Mouse (Mus musculus) right cerebral cortex, adult 18-20 months (tissue): ENCODE measurements at regions not wholly inside any gene's neighbourhood (a gene's known extent, or its start where the extent isn't known, plus 50 kb on each side); places are given as distances from the start of the nearest gene placed in this dataset.

Experiments
- DNase-seq: peaks from one replicate; pipeline ENCODE4 v3.0.0; 2022; ENCODE audit warnings: mixed read lengths

DNA sequence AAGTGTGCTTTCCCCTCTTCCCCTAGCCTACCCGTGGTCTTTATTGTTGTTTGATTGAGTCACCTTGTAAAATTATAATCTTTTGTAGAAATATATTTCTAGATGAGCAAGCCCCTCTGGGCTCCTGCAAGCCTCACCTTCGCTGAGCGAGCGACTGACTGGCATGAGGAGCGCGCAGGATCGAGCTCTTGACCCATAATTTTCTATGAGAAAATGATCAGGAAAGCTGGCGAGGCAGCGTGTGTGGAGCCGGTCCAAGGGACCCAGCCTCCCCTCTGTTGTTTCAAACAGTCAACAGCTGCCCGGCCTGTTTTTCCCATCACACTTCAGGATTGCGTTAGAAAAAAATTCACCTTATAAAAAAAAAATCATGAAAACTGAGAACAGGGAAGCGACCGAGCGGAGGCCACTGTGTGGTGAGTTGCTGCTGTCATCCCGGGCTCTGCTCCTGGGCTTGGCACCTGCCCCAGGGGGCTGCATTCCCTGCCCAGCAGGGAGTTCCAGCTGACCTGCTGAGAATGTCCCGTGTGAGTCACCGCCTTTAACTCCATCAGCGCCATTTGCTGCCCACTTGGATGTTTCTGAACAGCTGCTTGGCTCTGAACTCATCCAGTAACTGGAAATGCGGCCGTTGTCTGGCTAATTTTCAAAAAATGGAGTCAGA lies 180.5 kb upstream of the Runx1 start:
- DNase-seq, result no peak

DNA sequence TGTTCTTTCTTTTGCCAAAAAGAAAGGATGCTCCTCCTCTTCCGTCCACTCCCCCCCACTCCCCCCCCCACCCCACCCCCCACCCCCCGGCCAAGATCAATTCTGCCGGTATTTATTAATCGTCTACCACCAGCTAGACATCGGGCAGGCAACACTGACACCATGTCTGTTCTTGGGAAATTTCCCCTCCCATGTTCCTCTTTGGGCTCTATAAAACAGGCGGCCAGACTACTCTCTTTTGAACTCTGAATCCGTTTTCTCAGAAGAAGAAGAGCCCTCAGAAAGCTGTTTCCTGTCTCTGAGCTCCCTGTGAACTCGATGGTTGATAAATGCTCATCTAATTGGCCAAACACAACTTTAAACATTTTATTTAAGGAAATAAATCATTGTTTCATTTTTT lies 179.5 kb upstream of the Runx1 start:
- no peak for DNase-seq

DNA sequence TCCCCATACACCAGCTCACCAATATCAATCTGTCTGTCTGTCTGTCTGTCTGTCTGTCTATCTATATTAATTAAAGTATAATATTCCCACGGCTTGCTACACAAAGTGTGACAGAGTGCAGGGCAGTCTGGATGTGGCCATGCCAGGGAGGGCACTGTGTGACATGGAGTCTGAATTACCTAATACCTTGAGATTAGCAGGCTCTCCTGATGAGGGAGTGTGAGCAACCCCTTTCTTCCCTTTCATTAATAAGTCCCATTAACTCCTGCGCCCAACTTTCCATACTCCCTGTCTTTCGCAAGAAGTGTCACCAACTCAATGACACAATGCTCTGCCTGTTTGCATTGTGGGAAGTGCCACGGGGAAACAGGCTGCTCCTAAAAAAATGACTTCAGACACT lies 177.9 kb upstream of the Runx1 start:
- no peak for DNase-seq

- no peak for DNase-seq
Observed at GRCm38 (mm10) chr16:92998689-92999088, 172.7 kb upstream of the Runx1 start.

DNA sequence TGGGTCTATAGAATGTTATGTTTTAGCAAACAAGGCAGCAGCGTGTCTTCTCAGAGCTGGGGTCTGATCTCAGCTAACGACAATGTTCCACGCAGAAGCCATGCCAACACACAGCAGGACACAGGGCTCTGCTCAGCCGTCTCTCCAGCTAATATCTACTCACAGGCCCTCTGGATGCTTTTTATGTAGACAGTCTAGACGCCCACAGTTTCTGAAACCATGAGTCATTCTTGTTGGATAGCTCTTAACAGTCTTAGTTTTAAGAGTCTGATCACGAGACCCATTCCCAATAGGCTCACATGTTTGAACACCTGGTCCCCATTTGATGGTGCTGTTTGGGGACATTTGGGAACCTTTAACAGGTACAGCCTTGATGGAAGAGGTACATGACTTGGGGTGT lies 171.7 kb upstream of the Runx1 start:
- peak; percentile 17 for DNase-seq

DNA sequence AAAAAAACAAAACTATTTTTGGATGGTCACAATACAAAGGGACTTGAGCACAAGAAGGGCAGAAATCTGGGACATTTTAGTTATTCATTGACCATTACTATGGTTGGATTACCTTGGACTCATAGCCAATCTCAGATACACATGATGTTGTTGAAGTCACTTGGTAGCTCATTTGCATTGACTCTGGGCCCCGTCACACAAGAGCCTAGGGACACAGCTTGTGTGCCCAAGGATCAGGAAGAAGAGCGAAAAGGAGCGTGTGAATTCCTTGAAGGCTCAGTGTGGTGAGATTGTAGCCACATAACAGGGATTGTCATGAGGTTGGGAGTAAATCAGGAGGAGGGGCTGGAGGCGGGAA lies 170.0 kb upstream of the Runx1 start:
- DNase-seq, result no peak

DNA sequence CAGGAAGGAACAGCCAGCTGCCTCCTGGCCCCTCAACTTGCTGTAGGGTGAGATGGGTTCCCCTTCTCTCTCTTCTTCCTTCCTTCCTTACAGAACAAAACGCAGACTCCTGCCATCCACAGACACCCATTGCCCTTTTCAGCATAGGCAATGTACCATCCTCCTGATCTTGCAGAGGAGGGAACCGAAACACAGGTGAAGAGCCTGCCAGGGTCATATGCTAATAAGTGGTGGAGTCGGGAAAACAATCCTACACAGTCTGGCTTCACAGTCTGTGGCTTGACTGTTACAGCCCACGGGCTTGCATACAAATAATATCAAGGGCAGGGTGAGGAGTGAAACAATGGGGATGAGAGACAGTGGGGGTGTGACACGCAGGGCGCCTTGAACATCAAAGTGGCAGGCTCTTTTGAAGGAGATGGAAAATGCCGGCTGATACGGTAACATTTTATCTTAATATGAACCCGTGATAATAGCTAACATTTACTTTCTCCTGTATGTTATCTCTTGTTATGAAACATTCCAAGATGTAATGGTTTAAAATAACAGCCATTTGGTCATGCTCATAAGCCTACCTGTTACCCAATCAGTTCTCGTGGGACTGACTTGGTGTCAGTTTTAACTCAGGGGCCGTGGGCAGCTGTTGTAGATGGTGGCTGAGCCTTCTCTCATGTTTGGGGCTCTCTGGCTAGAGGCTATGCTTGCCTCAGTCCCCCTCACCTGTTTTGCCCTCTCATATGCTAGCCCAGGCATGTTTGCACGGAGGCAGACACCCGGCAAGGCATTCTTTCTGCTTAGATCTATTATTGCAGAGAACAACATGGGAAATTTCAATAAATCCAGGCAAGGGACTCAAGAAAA lies 169.4 kb upstream of the Runx1 start:
- DNase-seq, result no peak

DNA sequence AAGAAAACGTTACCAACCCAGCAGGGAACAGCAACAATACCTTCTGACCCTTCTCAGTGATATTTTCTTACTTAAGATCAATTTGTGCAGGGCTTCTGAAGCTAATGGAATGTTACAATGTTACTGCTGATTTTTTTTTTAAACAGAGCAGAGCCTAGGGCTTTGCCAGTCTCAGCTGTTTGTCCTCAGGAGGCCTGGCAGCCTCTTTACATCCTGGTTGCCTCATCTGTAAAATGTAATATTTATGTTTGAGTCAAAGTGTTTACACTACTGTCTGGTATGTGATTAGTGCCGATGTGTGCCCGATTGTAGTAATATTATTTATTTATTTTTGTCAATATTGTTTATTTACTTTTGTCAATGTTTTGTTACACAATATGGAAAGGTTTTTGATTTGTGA lies 166.9 kb upstream of the Runx1 start:
- DNase-seq, result no peak

DNA sequence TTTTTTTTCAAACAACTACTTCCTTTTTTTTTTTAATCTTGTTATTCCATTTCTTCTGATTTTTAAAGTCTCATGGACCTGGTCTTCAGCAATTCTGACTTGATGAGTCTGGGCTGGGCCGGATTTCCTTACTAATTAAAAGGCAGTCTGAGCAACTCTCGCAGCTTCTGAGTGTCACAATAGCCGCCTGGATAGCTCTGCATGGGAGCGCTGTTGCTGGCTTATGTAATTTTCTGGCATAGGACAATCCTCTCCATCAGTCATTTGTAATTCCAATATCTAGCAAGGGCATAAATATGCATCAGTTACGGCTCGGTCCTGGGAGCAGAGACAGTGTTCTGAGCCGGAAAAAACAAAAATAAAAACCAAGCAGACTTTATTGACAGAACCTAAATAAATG lies 165.5 kb upstream of the Runx1 start:
- peak; percentile 10 for DNase-seq

DNA sequence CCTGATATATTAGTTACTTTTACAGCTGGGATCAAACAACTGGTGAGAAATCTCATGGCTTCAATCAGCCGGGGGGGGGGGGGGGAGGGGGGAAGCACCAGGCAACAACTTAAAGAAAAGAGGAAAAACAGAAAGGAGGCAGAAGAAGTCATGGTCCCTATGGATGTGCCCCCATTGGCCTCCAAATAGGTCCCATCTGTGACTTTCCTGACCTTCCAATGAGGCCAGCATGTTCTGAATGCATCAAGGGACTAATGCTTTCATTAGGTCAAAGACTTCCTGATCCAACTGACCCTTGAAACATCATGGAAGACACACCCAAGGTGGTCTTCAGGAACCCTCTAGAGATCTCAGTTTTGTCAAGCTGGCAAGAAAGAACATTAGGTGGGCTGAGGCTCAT lies 162.5 kb upstream of the Runx1 start:
- DNase-seq, result no peak

DNA sequence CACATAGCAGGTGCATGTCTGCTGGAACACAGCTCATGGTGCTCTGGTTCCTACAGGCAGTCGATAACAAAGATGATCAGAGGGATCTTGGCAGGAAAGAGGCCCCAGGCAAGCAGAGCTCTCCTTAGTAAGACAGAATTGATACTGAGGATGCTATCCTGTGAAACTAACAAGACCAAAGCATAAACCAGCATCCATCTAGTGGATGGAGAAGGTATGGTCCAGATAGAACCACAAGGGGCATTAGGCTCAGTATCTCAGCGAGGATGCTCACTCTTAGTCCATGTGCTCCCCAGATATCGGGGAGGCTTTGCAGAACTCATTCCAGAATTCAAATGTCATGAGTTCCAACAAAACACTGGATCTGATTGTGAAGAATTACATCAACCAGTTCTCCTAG lies 162.1 kb upstream of the Runx1 start:
- no peak for DNase-seq

DNA sequence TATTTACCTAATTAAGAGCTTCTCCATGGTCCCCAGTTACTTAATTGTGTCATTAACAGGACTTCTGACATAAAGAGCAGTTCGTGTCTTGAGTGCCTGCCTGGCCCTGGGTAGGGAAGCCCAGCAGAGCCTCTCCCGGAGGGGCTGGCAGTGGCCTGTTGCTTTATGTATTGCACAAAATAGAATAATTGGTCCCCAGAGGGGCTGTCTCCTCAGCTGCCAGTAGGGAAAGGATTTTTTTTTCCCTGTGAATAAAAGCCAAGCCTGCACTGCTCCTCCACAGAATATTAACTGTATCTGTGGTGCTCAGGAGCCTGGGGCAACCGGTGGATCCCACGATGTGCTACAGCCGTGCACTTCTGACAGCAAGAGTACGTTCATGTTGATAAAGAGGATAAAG lies 159.8 kb upstream of the Runx1 start:
- DNase-seq, result no peak

DNA sequence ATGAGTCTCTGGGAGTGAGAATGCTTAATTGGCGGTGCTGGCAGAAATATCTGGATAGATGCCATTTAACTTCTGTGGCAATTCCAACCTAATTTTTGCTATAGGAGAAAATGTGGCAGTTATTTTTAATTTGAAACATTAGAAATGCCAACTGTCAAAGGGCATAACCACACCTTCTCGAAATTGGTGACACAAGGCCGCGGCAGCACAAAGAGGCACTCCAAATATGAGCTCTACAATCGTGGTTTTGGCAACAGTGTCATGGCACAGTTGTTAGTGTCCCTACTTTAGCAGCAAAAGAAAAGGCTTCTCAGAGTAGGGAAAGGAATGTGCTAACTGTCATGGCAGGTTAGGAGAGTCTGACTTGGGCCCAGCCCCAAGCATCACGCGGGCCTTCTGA lies 157.0 kb upstream of the Runx1 start:
- DNase-seq, result no peak

DNA sequence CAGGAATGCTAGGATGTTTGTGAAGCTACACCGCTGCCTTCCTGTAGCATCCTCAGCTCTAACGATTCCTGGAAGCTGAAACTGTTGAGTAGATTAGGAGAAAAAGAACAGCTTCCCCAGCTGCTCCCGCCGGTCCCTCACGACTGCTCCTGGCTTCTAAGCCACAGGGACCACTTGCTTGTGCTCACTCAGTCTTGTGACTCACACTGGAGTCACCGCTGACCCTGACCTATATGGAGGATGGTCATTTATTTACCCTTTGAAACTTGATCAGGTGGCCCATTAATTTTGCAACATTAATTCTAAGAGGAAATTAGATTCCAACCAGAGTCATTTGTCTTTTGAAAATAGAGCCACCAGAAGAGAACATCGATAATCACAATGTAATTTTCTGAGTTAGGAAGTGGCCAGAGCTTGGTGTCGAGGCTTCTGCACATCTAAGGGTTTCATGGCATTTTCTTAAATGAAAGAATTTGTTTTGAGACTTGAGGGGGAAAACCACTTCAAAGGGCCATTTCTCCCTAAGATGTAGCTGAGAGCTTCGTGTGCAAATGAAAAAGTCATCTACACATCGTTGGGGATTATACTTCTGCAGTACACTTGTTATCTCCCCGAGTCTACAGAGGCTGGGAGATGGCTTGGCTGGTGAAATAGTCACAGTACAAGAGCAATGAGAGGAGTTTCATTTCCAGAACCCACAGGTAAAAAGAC lies 153.8 kb upstream of the Runx1 start:
- DNase-seq, result no peak

- DNase-seq, result no peak
Observed at GRCm38 (mm10) chr16:92976097-92976496, 150.1 kb upstream of the Runx1 start.

DNA sequence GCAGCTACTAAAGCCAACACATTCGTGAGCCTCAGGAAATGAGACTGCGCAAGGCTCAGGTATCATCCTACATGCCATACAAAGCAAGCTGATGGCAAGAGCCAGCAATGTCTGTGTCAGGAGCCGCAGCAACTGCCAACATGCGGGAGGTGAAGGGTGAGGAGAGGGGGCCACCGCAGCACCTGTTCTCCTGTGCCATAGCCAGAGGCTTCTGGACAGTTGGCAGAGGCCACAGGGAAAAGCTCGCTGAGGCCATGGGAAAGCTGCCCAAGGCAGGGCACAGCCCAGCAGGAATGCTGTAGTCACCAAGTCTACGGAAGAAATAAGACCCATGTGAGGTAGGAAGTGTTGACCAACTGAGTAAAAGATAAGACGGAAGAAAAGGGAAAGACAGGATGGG lies 149.1 kb upstream of the Runx1 start:
- DNase-seq, result no peak

DNA sequence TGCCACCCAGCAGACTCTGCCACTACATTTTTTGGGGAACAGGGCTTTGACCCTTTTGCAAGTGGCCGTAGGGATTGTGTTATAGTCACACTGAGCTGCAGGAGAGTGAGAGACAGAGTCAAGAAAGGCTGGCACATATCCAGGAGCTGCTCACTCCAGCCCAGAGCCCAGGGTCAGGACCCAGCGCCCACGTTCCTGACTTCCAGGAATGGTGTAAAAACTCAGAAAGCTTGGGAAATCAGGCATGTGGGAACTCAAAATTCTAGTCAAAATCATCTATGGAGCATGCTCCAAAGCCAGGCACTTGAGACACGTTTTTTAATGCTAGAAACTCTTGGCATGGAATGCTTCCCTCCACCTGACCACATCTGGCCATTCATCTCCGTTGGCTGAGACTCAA lies 146.7 kb upstream of the Runx1 start:
- DNase-seq, result no peak

GRCm38 (mm10) chr16:92971956-92972355 lies 146.0 kb upstream of the Runx1 start:
- DNase-seq, result no peak

GRCm38 (mm10) chr16:92970587-92970986 lies 144.6 kb upstream of the Runx1 start:
- DNase-seq, result no peak

DNA sequence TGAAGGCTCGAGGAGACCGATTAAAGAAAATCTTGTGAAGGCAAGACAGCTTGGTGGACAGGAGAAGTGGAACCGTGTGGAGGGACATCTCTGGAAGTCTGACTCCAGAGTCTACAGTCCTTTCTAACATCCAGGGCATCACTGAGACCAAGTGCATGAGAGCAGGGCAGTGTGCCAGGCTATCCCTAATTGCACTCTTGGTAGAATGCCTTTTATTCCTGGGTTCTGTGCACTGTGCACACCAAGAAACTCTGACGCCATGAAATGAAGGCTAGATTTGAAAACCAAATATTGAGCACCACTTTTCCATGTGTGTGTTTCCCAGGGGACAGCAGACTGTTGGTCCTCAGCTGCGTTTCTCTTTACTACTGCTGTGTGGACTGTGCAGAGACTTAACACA lies 143.1 kb upstream of the Runx1 start:
- no peak for DNase-seq

- no peak for DNase-seq
Observed at GRCm38 (mm10) chr16:92966069-92966866, 140.3 kb upstream of the Runx1 start.

- no peak for DNase-seq
Observed at GRCm38 (mm10) chr16:92965651-92966050, 139.7 kb upstream of the Runx1 start.

- DNase-seq, result no peak
Observed at GRCm38 (mm10) chr16:92963582-92963981, 137.6 kb upstream of the Runx1 start.
